Mouse (Mus musculus) kidney, postnatal 4 days (tissue): ENCODE data around the gene Gtpbp4.
"Not testable (repeated sequence)": the region's sequence is repeated elsewhere in the genome, so short reads cannot be mapped to it uniquely, and the experiment has no call there.

Experiments used
- DNase-seq, 2 experiments: peaks; one replicate each; pipeline ENCODE4 v3.0.0; 2021; ENCODE audit warnings: mixed read lengths in 2 of 2

Gtpbp4 gene

DNA sequence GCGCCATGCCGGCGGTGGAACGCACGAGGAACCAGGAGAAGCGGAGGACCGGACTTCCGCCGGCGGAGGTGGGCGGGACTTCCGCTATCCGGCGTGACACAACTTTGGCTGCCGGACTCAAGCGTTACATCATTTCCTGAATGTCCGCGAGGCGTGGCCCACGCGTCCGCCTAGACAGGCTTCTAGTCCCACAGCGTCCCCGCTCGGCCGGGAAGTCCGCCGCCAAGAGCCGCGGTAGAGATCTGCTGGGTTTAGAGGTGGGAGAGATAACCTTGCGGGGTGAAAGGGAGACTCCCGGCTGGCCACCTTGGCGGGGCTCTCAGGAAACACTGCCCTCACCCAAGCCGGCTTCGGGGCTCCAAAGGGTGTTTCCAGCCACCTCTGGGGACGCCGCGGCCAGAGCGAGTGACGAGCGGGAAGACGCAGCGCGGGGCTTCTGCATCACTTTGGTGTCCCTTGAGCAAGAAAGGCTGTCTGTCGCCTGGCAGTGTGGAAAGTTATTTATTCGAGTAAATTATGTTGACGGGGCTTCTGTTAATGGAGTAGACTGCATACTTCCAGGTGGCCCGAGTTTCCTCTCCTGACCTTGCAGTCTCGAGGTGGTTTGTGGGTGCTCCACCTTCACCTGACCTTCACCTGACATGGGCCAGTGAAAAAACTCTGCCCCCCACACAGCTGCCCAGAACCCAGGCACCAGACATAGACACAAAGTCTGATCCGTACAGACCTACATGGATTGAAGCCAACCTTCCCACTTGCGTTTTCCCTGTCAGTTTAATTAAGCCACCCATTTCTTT, at the start of gene Gtpbp4:
Gene Gtpbp4 (minus strand): TSS at position 94 of the 797 bp plus-strand sequence.
- peak; percentile 97 to 98 for DNase-seq

DNA sequence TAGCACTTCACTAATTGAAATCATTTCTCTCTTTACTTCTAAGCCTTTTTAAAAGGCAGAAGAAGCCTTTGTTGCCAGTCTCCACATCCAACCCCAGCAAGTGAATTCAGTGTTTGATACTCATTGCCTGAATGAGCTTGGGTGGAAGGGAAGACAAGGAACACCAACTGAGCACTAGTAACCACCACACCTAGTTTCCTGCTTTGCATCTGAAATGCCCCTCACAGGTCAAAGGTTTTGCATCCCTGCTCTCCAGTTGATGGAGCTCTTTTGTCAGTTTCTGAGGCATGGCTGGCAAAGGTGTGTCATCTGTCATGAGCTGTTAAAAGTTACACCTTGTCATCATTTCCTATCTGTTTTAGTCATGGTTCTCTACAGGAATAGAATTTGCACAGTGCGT, 48.8 kb upstream of the Gtpbp4 start:
- no peak for DNase-seq

- DNase-seq = no peak
These were observed 47.6 kb upstream of the Gtpbp4 start for GRCm38 (mm10) chr13:9043289-9044049.

DNA sequence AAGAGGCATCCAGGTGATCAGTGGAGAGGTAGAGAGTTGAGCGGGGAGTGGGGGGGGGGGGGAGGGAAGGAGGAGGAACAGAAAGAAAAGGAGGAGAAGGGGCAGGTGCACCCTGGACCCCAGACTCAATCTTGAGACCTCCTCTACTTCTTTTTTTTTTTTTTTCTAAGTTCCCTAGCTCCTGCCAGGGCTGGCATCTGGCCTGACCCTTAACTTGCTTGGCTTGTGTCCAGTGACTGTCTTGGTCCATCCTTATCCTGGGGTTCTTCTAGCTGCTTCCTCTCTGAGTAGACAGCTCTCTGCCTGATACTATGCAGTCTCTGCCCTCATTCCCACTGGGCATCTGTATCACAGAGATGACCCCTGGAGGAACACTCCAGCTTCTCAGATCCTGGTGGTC, 44.7 kb upstream of the Gtpbp4 start:
- no peak for DNase-seq

DNA sequence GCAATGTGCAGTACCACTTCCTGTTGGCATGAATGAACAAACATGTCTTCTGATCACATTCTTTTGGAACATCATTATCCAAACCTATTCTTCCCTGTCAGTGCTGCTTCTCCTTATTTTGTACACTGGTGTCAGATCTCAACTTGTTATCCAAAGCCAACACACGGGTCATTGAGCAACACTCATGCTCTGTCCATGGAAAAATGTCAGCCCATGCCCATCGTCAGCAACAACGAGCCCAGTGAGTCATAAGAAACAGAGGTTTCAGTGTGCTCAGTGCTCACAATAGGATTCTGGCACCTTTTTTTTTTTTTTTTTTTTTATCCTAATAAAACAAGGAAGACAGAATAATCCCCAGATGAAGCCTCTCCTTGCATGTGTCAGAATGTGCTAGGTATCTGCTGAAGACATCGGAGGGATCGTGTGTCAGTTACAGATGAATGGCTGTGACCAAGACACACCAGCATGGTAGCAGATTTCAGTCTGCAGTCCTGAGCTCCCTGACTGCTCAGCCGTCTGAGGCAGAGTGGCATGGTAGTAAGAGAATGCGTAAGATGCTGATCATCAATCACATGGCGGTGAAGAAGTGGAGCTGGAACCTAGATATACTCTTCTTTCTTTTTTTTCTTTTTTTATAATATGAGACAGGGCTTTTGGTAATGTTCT, 36.2 kb upstream of the Gtpbp4 start:
- DNase-seq = peak in 1 of 2 experiments; percentile 3

DNA sequence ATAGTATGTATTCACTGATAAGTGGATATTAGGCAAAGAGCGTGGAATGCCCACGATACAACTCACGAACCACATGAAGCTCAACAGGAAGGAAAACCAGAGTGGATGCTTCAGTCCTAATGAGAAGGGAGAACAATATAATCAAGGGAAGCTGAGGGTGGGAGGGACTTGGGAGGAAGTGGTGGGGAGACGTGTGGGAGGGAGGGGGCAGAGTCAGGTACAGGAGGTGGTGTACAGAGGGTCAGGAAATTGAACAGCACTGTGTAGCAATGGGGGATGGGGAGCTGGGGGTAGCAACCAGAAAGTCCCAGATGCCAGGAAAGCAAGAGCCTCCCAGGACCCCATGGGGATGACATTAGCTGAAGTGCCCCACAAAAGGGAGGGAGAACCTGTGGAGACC, 34.5 kb upstream of the Gtpbp4 start:
- DNase-seq = no peak

DNA sequence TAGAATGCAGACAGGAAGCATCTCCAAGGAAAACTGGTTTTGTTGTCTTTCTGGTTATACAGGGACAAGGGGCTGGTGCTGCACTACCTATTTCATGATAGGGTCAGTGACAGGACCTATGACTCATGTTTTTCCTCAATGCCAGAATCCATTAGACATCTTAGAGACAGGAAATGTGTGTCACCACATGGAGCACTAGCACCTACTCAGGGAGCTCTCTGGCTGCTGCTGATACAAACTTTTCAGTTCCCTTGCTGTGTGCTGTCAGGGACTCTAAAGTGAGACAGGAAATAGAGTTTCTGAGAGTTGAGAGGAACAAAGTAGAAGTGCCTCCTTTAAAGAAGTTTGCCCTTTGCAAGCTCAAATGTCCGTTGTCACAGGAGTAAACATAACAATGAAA, 31.4 kb upstream of the Gtpbp4 start:
- no peak for DNase-seq

DNA sequence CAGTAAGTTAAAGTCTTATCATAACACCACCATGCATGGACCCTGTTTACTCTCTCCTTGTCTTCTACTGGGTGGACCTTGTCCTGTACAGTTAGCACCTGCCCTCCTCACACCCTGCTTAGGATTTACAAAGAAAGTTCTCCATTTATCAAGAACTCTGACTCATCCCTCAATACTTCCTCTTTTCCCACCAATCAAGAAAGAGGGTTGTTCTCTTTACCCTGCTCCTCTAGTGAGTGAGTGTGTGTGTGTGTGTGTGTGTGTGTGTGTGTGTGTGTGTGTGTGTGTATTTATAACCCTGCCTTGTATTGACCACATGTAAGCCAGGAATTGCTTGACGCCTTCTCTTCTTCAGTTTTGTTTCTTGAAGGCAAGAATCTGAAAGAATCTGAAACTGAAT, 26.7 kb upstream of the Gtpbp4 start:
- DNase-seq = no peak

- no peak for DNase-seq
These were observed 25.7 kb upstream of the Gtpbp4 start for GRCm38 (mm10) chr13:9021556-9021955.

- no peak for DNase-seq
These were observed 23.8 kb upstream of the Gtpbp4 start for GRCm38 (mm10) chr13:9019713-9020112.

DNA sequence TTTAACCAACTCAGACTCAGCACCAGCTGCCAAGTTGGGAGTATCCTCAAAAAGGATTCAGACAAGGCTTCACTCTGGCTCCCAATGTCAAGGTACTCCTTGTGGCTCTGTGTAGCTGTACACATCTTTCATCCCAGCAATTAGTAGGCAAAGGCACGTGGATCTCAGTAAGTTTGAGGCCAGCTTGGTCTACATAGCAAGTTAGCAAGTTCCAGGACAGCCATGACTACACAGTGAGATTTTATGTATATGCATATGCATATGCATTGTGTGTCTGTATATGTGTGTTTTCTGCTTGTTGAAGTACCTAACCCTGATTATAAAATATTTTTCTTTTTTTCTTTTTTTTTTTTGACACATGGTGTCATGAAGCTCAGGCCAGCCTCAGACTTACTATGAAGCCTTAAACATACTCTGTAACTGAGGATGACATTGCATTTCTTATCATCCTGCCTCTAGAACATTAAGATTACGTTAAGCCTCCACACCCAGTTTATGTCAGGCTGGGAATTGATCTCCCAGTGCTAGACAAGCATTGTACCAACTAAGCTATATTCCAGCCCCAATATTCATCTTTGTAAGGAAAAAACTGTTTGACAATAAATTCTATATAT, 23.2 kb upstream of the Gtpbp4 start:
- no peak for DNase-seq

- peak; percentile 48 to 69 for DNase-seq
These were observed 21.3 kb upstream of the Gtpbp4 start for GRCm38 (mm10) chr13:9017190-9017589.

DNA sequence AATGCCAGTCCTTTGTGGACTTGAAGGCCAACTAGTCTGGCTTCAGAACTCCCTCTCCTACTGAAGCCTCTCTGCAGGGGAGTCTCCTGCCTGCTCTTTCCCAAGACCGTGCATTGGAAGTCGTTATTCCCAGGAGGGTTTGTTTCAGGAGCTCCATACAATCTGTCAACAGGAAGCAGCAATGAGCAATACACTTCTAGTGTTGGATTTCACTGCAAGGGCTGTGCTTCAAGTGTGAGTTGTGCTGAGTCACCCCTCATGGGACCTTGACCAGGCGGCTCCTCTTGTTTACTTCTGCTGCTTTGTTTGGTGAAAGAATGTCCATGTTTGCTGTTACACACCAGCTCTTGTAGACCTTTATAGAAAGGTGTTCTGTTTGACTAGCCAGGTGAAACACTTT, 18.5 kb upstream of the Gtpbp4 start:
- peak in 1 of 2 experiments; percentile 27 for DNase-seq

GRCm38 (mm10) chr13:9013483-9013882, 17.6 kb upstream of the Gtpbp4 start:
- DNase-seq = no peak

DNA sequence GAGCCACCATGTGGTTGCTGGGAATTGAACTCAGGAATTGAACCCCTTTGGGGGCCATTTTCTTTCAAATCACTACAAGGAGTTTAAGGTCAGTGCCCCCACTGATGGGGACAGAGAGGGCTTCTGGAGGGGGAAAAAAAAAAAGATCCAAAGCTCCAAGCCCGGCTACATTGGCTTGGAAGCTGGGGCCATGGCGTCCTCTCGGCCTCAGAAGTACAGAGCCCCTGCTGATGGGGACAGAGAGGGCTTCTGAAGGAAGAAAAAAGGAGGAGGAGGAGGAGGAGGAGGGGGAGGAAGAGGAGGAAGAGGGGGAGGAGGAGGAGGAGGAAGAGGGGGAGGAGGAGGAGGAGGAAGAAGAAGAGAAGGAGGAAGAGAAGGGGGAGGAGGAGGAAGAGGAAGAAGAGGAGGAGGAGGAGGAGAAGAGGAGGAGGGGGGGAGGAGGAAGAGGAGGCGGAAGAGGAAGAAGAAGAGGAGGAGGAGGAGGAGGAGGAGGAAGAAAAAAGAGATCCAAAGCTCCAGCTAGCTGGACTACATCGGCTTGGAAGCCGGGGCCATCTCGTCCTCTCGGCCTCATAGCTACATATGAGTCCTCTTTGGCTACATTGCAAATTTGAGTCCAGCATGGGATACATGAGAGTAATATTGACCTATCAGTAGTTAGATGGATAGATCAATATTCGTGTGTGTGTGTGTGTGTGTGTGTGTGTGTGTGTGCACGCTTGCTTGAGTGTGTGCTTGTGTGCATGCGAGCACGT, 15.9 kb upstream of the Gtpbp4 start:
- peak; percentile 75 to 80 for DNase-seq

GRCm38 (mm10) chr13:9003306-9003705, 7.4 kb upstream of the Gtpbp4 start:
- DNase-seq = no peak

- no peak for DNase-seq
These were observed 3.6 kb upstream of the Gtpbp4 start for GRCm38 (mm10) chr13:8999464-8999863.

DNA sequence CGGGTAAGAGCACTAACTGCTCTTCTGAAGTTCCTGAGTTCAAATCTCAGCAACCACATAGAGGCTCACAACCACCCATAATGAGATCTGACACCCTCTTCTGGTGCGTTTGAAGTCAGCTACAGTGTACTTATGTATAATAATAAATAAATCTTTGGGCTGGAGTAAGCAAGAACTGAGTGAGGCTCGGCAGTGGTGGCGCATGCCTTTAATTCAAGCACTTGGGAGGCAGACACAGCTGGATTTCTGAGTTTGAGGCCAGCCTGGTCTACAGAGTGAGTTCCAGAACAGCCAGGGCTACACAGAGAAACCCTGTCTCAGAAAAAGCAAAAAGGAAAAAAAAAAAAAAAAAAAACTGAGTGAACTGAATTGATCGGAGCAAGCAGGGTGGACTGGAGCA, 1.3 kb upstream of the Gtpbp4 start:
- DNase-seq = not testable (repeated sequence)

GRCm38 (mm10) chr13:8995159-8995989, 509 bp downstream of the Gtpbp4 start:
- no peak for DNase-seq

GRCm38 (mm10) chr13:8992231-8992630, 3.7 kb downstream of the Gtpbp4 start:
- no peak for DNase-seq

- no peak for DNase-seq
These were observed 22.9 kb downstream of the Gtpbp4 start for GRCm38 (mm10) chr13:8972972-8973371.
